ENCODE assay signal across 12 mouse cellular contexts in genomic region chr11:95737811-95738210, GRCm38 (mm10). TPM values are rescaled to one million over a fixed set of nuclear protein-coding genes. Genes with fewer than 3 reads are reported as not detected.
DNase-seq lines count a peak whose midpoint lies in the region; ATAC-seq and TF ChIP-seq lines count a peak whose summit lies in the region.
"Had no signal": no experiment of that assay in that cellular context is flagged by ENCODE, and none has a peak within 500 bp of the region (broad histone marks: within the 10 kb centered on the region; RNA-seq: fewer than 3 reads in every experiment).

No protein-coding gene starts in this region.

- no peak for TF ChIP-seq EP300 in lung, postnatal 0 days (IDR thresholded peaks at IDR 0.05)

- TF ChIP-seq CTCF in lung, postnatal 0 days (IDR thresholded peaks at IDR 0.05), result no peak

- DNase-seq in cerebellum, postnatal 10 days, result peak; percentile 31 to 47
- DNase-seq in cerebellum, adult 8-10 months, result no peak
- peak; percentile 55 for DNase-seq in layer of hippocampus, adult 9-11 months
- no peak for DNase-seq in layer of hippocampus, postnatal 25 days (ENCODE audit: extremely low spot score in 1 of 2, low spot score in 1 of 2)
- peak; percentile 39 to 57 for DNase-seq in adrenal gland, postnatal 36 days
- DNase-seq in lung, postnatal 0 days (ENCODE audit: low spot score), result peak; percentile 21
- DNase-seq in c-Kit-positive CD71-positive TER-119-positive erythroid progenitor cells, embryonic 14.5 days (ENCODE audit: low spot score), result no peak

- H3K4me2 ChIP-seq in lung, postnatal 0 days (replicated peaks; ENCODE audit: low read depth, low read length), result no peak overlapping the region
- no peak overlapping the region for H3K4me2 ChIP-seq in intestine, embryonic 16.5 days (ENCODE audit: low read depth, low read length)
- H3K4me2 ChIP-seq: embryonic facial prominence, embryonic 13.5 days; heart, embryonic 13.5 days; neural tube, embryonic 12.5 days had no signal

- H3K36me3 ChIP-seq in lung, postnatal 0 days (ENCODE audit: insufficient read depth, low read length), result no peaks in the 10 kb centered on the region
- no peaks in the 10 kb centered on the region for H3K36me3 ChIP-seq in intestine, embryonic 16.5 days (ENCODE audit: control insufficient read depth, insufficient read depth, low read length)
- H3K36me3 ChIP-seq: embryonic facial prominence, embryonic 13.5 days; heart, embryonic 13.5 days; neural tube, embryonic 12.5 days had no signal

- no peak overlapping the region for H3K9ac ChIP-seq in lung, postnatal 0 days (replicated peaks; ENCODE audit: low read depth)
- no peak overlapping the region for H3K9ac ChIP-seq in intestine, embryonic 16.5 days (ENCODE audit: low read depth, low read length)
- H3K9ac ChIP-seq: embryonic facial prominence, embryonic 13.5 days; heart, embryonic 13.5 days; neural tube, embryonic 12.5 days had no signal

- H3K9me3 ChIP-seq in lung, postnatal 0 days (ENCODE audit: low read length), result no peaks in the 10 kb centered on the region
- H3K9me3 ChIP-seq in intestine, embryonic 16.5 days (ENCODE audit: control insufficient read depth, low read length), result no peaks in the 10 kb centered on the region
- H3K9me3 ChIP-seq: embryonic facial prominence, embryonic 13.5 days; neural tube, embryonic 12.5 days had no signal

- no peaks in the 10 kb centered on the region for H3K27me3 ChIP-seq in lung, postnatal 0 days (replicated peaks; ENCODE audit: insufficient read depth, low read length)
- H3K27me3 ChIP-seq in intestine, embryonic 16.5 days (replicated peaks; ENCODE audit: control insufficient read depth, insufficient read depth, low read length), result no peaks in the 10 kb centered on the region
- H3K27me3 ChIP-seq: embryonic facial prominence, embryonic 13.5 days; heart, embryonic 13.5 days; neural tube, embryonic 12.5 days had no signal

- no peak overlapping the region for H3K27ac ChIP-seq in lung, postnatal 0 days (ENCODE audit: low read length)
- H3K27ac ChIP-seq in intestine, embryonic 16.5 days (ENCODE audit: low read length), result no peak overlapping the region
- H3K27ac ChIP-seq: embryonic facial prominence, embryonic 13.5 days; heart, embryonic 13.5 days; neural tube, embryonic 12.5 days had no signal

- H3K4me1 ChIP-seq in lung, postnatal 0 days (ENCODE audit: insufficient read depth, low read depth, low read length), result peaks cover 10% of the 10 kb centered on the region; the same call in 1 of the 2 replicates
- no peaks in the 10 kb centered on the region for H3K4me1 ChIP-seq in intestine, embryonic 16.5 days (ENCODE audit: control insufficient read depth, insufficient read depth, low read length)
- H3K4me1 ChIP-seq: embryonic facial prominence, embryonic 13.5 days; neural tube, embryonic 12.5 days had no signal

- 43% methylated on average over 3 of the region's 3 CpGs for WGBS in lung, postnatal 0 days
- WGBS in intestine, embryonic 16.5 days, result 73% methylated on average over 3 of the region's 3 CpGs

- H3K4me3 ChIP-seq in lung, postnatal 0 days (ENCODE audit: low read depth, low read length), result no peak overlapping the region
- H3K4me3 ChIP-seq in intestine, embryonic 16.5 days (ENCODE audit: low read length), result no peak overlapping the region
- H3K4me3 ChIP-seq: embryonic facial prominence, embryonic 13.5 days; heart, embryonic 13.5 days; neural tube, embryonic 12.5 days had no signal

- no peak for ATAC-seq in lung, postnatal 0 days
- no peak for ATAC-seq in intestine, embryonic 16.5 days
- ATAC-seq: CD4-positive, CD25-positive, alpha-beta regulatory T cell, adult 4 months had no signal

RNA-seq across cellular contexts. Expression of gene B130006D01Rik, which starts 14.4 kb away (rescaled TPM):
- total RNA-seq in layer of hippocampus, postnatal 25 days (2021), result 1 to 10 TPM in 1 of 2 experiments, under 1 TPM in 1; 0.69 to 2.0 TPM
- total RNA-seq in adrenal gland, postnatal 36 days (2021), result under 1 TPM; 0.53 to 0.73 TPM
- 0.42 and 0.61 TPM in 2 replicates for polyA plus RNA-seq in lung, postnatal 0 days (2015; fragmentation: Nextera tagmentation; extraction: Ambion mirVana)
- 0.78 and 0.92 TPM in 2 replicates for polyA plus RNA-seq in intestine, embryonic 16.5 days (2015; fragmentation: Nextera tagmentation; extraction: Ambion mirVana)

RNA-seq across cellular contexts. Expression of gene Zfp652, which starts 25.3 kb away (rescaled TPM):
- total RNA-seq in layer of hippocampus, postnatal 25 days (2021), result 10 to 100 TPM; 43.8 to 51.8 TPM
- 10 to 100 TPM; 40.2 to 47.4 TPM for total RNA-seq in adrenal gland, postnatal 36 days (2021)
- polyA plus RNA-seq in lung, postnatal 0 days (2015; fragmentation: Nextera tagmentation; extraction: Ambion mirVana), result 18.5 and 19.6 TPM in 2 replicates
- polyA plus RNA-seq in intestine, embryonic 16.5 days (2015; fragmentation: Nextera tagmentation; extraction: Ambion mirVana), result 14.7 and 16.8 TPM in 2 replicates

Comparison
In these comparisons a context has a peak if more than half of its experiments do, and no peak if none do; other contexts are left out.
1. DNase-seq: peak in cerebellum, postnatal 10 days (2 of 2), layer of hippocampus, adult 9-11 months (single experiment), adrenal gland, postnatal 36 days (2 of 2) and lung, postnatal 0 days (single experiment); none in cerebellum, adult 8-10 months (single experiment), layer of hippocampus, postnatal 25 days (0 of 2) and c-Kit-positive CD71-positive TER-119-positive erythroid progenitor cells, embryonic 14.5 days (single experiment).